Mouse (Mus musculus) forebrain, embryonic 10.5 days (tissue): ENCODE measurements around the gene Catsper3. TPM values are rescaled to one million over a fixed set of nuclear protein-coding genes. Genes with fewer than 3 reads are reported as not detected.

Experiments
- DNase-seq: peaks from one replicate; pipeline ENCODE4 v3.0.0-alpha.2; 2017; ENCODE audit warnings: low spot score; ENCODE audit errors: extremely low spot score
- H3K27ac ChIP-seq: fragments of 300-500 bp; sonication (generic); 2 replicates; pipeline ENCODE4 v1.5.1; 2016; ENCODE audit warnings: mild to moderate bottlenecking
- H3K27me3 ChIP-seq: fragments of 300-500 bp; sonication (generic); 2 replicates; pipeline ENCODE4 v1.6.1; 2016; ENCODE audit warnings: mild to moderate bottlenecking; ENCODE audit not compliant: poor library complexity, severe bottlenecking
- H3K36me3 ChIP-seq: fragments of 300-500 bp; sonication (generic); replicated peaks from 2 replicates; pipeline ENCODE4 v1.6.1; 2016; ENCODE audit warnings: mild to moderate bottlenecking, moderate library complexity
- H3K4me1 ChIP-seq: fragments of 300-500 bp; sonication (generic); 2 replicates; pipeline ENCODE4 v1.6.1; 2016
- H3K4me3 ChIP-seq: fragments of 300-500 bp; sonication (generic); 2 replicates; pipeline ENCODE4 v1.5.1; 2016; ENCODE audit warnings: mild to moderate bottlenecking, moderate library complexity
- H3K9me3 ChIP-seq: fragments of 300-500 bp; sonication (generic); 2 replicates; pipeline ENCODE4 v1.6.1; 2016; ENCODE audit warnings: mild to moderate bottlenecking, moderate library complexity
- WGBS: fragments of 180-500 bp; shearing (Covaris S2); methylation state at CpG from one replicate; pipeline ENCODE4 v1.1.7; 2016; 5-methylcytosine and 5-hydroxymethylcytosine counted together
- polyA plus RNA-seq: library from polyadenylated mRNA; unstranded; fragments of >200 nt; fragmentation: Nextera tagmentation; extraction: Ambion mirVana; gene quantifications from 2 replicates; pipeline ENCODE4 v1.2.1, GENCODE M21; 2016

Gene Catsper3
- polyA plus RNA-seq, 1 experiment from 2014 or later = 0.11 TPM

GRCm38 (mm10) chr13:55836786-55837780 is 52.7 kb downstream of the Catsper3 start:
- H3K27ac ChIP-seq = no peak overlapping the region
- WGBS = 1% methylated on average over 32 of the region's 32 CpGs

GRCm38 (mm10) chr13:55840223-55840622 is 55.9 kb downstream of the Catsper3 start:
- no peak for DNase-seq
- 27% methylated on average over 14 of the region's 14 CpGs for WGBS
- no peak overlapping the region for H3K4me3 ChIP-seq

More at GRCm38 (mm10) chr13:55836786-55837780, 52.7 kb downstream of the Catsper3 start:
- peak; percentile 38 for DNase-seq
- Histone ChIP-seq H3K9me3 (no peaks in the 10 kb centered on the region), H3K4me3 (no peak overlapping the region), H3K27me3 (peaks cover 100% of the 10 kb centered on the region), H3K4me1 (peaks cover 37% of the 10 kb centered on the region), H3K36me3 (no peaks in the 10 kb centered on the region)

GRCm38 (mm10) chr13:55843700-55844099 is 59.3 kb downstream of the Catsper3 start:
- WGBS = 96% methylated on average over 1 of the region's 1 CpGs
- Histone ChIP-seq H3K27me3 (peaks cover 83% of the 10 kb centered on the region), H3K27ac (no peak overlapping the region), H3K9me3 (peaks cover 5% of the 10 kb centered on the region; the same call in 1 of the 2 replicates), H3K36me3 (no peaks in the 10 kb centered on the region), H3K4me3 (no peak overlapping the region), H3K4me1 (peaks cover 25% of the 10 kb centered on the region)
- no peak for DNase-seq

More at GRCm38 (mm10) chr13:55840223-55840622, 55.9 kb downstream of the Catsper3 start:
- Histone ChIP-seq H3K27ac (no peak overlapping the region), H3K27me3 (peaks cover 84% of the 10 kb centered on the region), H3K36me3 (no peaks in the 10 kb centered on the region), H3K4me1 (peaks cover 32% of the 10 kb centered on the region), H3K9me3 (peaks cover 5% of the 10 kb centered on the region; the same call in 1 of the 2 replicates)

- Histone ChIP-seq H3K4me3 (no peak overlapping the region), H3K27me3 (peaks cover 74% of the 10 kb centered on the region), H3K27ac (no peak overlapping the region), H3K4me1 (peaks cover 16% of the 10 kb centered on the region), H3K36me3 (no peaks in the 10 kb centered on the region), H3K9me3 (peaks cover 5% of the 10 kb centered on the region; the same call in 1 of the 2 replicates)
- DNase-seq = no peak
- 74% methylated on average over 10 of the region's 10 CpGs for WGBS
These were observed 63.4 kb downstream of the Catsper3 start for GRCm38 (mm10) chr13:55847805-55848204.

DNA sequence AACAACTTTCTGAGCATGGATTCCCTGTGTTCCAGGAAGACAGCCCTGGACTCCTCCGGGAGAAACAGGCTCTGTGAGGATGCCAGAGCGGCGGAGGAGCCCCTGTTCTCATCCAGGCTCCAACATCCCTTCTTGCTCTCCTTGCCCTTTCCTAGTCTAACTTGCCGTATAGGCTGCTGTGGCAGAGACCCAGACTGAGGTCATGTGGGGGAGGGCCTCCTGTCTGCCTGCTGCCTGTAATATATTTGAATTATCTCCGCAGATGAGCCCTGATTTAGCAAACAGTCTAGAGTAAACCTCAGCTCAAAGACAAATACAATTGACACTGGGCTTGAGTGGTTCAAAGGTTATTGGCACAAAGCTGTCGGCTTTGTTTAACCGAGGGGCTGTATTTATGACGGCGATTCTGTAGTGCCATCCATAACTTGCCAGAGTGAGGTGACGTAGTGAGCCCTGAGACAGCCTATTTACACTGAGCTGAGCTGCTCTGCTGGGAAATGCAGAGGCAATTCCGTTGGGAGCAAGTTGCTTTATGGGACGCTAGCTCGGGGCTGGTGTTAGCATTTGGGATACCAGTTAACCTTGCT is 64.3 kb downstream of the Catsper3 start:
- no peaks in the 10 kb centered on the region for H3K36me3 ChIP-seq
- H3K4me3 ChIP-seq = no peak overlapping the region
- peaks cover 3% of the 10 kb centered on the region; the same call in 1 of the 2 replicates for H3K9me3 ChIP-seq
- peaks cover 16% of the 10 kb centered on the region for H3K4me1 ChIP-seq
- DNase-seq = no peak
- 75% methylated on average over 13 of the region's 13 CpGs for WGBS
- peaks cover 69% of the 10 kb centered on the region for H3K27me3 ChIP-seq
- H3K27ac ChIP-seq = no peak overlapping the region

GRCm38 (mm10) chr13:55850726-55851125 is 66.4 kb downstream of the Catsper3 start:
- no peak overlapping the region for H3K27ac ChIP-seq
- H3K27me3 ChIP-seq = peaks cover 75% of the 10 kb centered on the region
- no peaks in the 10 kb centered on the region for H3K9me3 ChIP-seq
- H3K4me3 ChIP-seq = no peak overlapping the region
- H3K4me1 ChIP-seq = peaks cover 16% of the 10 kb centered on the region
- DNase-seq = no peak
- 80% methylated on average over 5 of the region's 5 CpGs for WGBS
- no peaks in the 10 kb centered on the region for H3K36me3 ChIP-seq

DNA sequence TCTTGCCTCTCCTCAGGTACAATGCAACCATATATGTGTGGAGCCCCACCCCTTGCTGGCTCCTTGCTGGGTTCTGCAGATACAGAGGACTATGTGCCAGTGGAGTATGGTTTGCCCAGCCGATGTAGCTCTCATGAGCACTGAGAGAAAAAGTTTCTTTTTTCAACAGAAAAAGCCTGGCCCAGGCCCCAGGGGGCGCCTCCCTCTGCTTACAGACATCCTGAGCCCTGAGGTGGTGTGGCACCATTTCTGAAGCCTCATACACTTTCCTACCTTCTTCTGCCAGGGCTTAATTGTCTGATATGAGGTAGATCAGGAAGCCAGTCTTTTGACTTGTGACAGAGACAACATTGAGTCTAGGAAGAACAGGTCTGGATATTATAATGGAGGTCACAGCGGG is 67.8 kb downstream of the Catsper3 start:
- Histone ChIP-seq H3K27me3 (peaks cover 75% of the 10 kb centered on the region), H3K36me3 (no peaks in the 10 kb centered on the region), H3K9me3 (no peaks in the 10 kb centered on the region), H3K4me1 (peaks cover 14% of the 10 kb centered on the region), H3K4me3 (no peak overlapping the region), H3K27ac (no peak overlapping the region)
- no peak for DNase-seq
- WGBS = 72% methylated on average over 3 of the region's 3 CpGs

DNA sequence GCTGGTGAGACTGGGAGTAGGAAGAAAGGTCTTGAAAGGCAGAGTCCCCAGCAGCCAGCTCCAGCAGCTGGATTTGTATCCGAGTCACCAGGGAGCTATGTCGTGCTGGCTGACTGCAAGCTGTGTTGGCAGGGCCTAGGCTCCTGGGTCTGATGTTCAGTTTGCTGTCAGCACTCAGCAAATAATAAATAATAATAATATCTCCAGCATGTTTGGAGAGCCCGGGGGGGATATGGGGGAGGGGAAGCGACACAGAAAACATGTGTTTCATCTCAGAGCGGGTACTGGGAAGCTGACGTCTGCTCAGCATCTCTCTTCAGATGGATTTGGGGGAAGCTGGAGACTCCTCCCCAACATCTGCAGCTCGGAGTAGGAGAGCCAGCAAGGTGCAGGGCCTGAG is 71.4 kb downstream of the Catsper3 start:
- Histone ChIP-seq H3K9me3 (no peaks in the 10 kb centered on the region), H3K27me3 (peaks cover 79% of the 10 kb centered on the region), H3K36me3 (no peaks in the 10 kb centered on the region), H3K4me3 (no peak overlapping the region), H3K27ac (no peak overlapping the region), H3K4me1 (peaks cover 15% of the 10 kb centered on the region)
- no peak for DNase-seq
- 73% methylated on average over 7 of the region's 7 CpGs for WGBS

DNA sequence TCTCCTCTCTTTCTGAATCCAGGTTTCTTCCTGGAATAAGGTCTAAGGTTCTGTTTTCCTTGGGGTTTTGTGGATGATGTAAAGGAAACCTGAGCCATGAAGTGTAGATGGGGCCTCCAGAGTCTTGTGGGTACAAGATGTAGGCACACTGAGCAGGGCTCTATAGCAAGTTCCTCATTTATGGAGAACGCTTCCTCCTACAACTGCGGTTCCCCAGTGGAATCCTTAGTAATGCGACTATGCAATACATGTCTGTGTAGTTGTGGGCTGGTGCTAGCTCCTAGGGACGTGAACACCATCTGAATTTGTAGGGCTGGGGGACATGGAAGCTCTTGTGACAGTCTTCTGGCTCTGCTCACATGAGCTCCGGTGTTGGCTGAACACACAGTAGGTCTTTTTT is 74.1 kb downstream of the Catsper3 start:
- no peaks in the 10 kb centered on the region for H3K9me3 ChIP-seq
- H3K4me3 ChIP-seq = no peak overlapping the region
- H3K36me3 ChIP-seq = no peaks in the 10 kb centered on the region
- 94% methylated on average over 5 of the region's 5 CpGs for WGBS
- DNase-seq = no peak
- no peak overlapping the region for H3K27ac ChIP-seq
- H3K27me3 ChIP-seq = peaks cover 87% of the 10 kb centered on the region
- peaks cover 18% of the 10 kb centered on the region for H3K4me1 ChIP-seq

Other genes starting within 250 kb of the Catsper3 start
- 96.5 and 98.2 TPM in 2 replicates for gene Ddx41, start 247.9 kb upstream of the Catsper3 start, polyA plus RNA-seq
- 55.6 and 57.8 TPM in 2 replicates for gene Fam193b, start 213.4 kb upstream of the Catsper3 start, polyA plus RNA-seq
- 129 and 141 TPM in 2 replicates for gene Tmed9, start 210.8 kb upstream of the Catsper3 start, polyA plus RNA-seq
- 26.6 and 28.9 TPM in 2 replicates for gene B4galt7, start 184.7 kb upstream of the Catsper3 start, polyA plus RNA-seq
- gene Caml, start 161.6 kb upstream of the Catsper3 start, polyA plus RNA-seq = 51.6 and 54.5 TPM in 2 replicates
- gene Ddx46, start 149.5 kb upstream of the Catsper3 start, polyA plus RNA-seq = 44.1 and 48.0 TPM in 2 replicates
- 46.7 and 48.7 TPM in 2 replicates for gene B230219D22Rik, start 91.4 kb upstream of the Catsper3 start, polyA plus RNA-seq
- 67.1 and 69.5 TPM in 2 replicates for gene Txndc15, start 69.9 kb upstream of the Catsper3 start, polyA plus RNA-seq
- 33.9 and 36.4 TPM in 2 replicates for gene Pcbd2, start 57.2 kb upstream of the Catsper3 start, polyA plus RNA-seq
- 1.7 and 3.2 TPM in 2 replicates for gene Pitx1, start 51.6 kb downstream of the Catsper3 start, polyA plus RNA-seq